Mouse (Mus musculus) liver, embryonic 14.5 days (tissue): Measurements from ENCODE around the gene Wnt6.

Experiments
- CTCF ChIP-seq: IDR thresholded peaks from 2 replicates; pipeline ENCODE4 v1.5.1; 2016; ENCODE audit warnings: antibody characterized with exemption, low read depth, control low read depth
- EP300 ChIP-seq: IDR thresholded peaks from 2 replicates; pipeline ENCODE4 v1.6.1; 2016; ENCODE audit warnings: antibody characterized with exemption, low read depth

DNA sequence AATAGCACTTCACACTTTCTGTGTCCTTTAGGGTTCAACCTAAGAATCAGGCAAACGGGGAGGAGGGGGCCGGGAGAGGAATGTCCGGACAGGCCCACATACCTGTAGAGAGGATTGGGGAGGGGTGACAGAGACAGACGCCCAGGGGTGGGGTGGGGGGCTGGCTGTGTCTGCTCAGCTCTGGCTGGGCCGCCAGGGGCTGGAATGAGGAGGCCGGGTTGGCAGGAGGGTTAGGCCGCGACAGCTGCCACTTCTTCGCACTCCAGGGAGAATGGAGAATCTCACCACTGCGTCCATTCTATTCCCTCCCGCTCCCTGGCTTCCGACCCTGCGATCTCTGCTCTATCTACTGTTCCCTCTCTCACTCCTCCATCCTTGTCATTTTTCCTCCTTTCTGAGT is 11.9 kb downstream of the Wnt6 start:
- TF ChIP-seq CTCF (no peak), EP300 (no peak)
